Mouse (Mus musculus) E14TG2a.4 (cell line): ENCODE results near the gene Slx1b.

Source experiments
- CTCF ChIP-seq: conservative IDR thresholded peaks from 2 replicates; pipeline ENCODE4 v1.5.1; 2014; ENCODE audit warnings: low read length
- POU5F1 ChIP-seq: IDR thresholded peaks from 2 replicates; pipeline ENCODE4 v1.6.1; 2014; ENCODE audit warnings: low read length, borderline replicate concordance

GRCm38 (mm10) chr7:126708175-126708952 is 12.8 kb upstream of the Slx1b start:
- TF ChIP-seq CTCF (no peak), POU5F1 (no peak)
